Mouse (Mus musculus) inflammation-experienced regulatory T-cells (primary cell): ENCODE measurements around the gene Mroh2b. TPM values are rescaled to one million over a fixed set of nuclear protein-coding genes. Genes with fewer than 3 reads are reported as not detected.

Experiments used
- polyA plus RNA-seq, 2 experiments: library from polyadenylated mRNA; unstranded; fragments of 100-300 nt; shearing (Covaris generic); gene quantifications; one replicate each; pipeline ENCODE4 v1.2.1; 2017

Mroh2b gene
- polyA plus RNA-seq: under 1 TPM; 0.04 to 0.28 TPM

GRCm38 (mm10) chr15:4898437-4898836 is at the start of gene Mroh2b:
Gene Mroh2b (plus strand): TSS chr15:4898737.

Other genes with a start within 250 kb of the Mroh2b start
- 1 to 10 TPM in 1 of 2 experiments, under 1 TPM in 1; 0.08 to 2.6 TPM for gene C6, start 171.6 kb upstream of the Mroh2b start, polyA plus RNA-seq
- gene C7, start 165.0 kb downstream of the Mroh2b start, polyA plus RNA-seq: not detected
- 10 to 100 TPM; 47.0 to 50.7 TPM for gene Card6, start 209.8 kb downstream of the Mroh2b start, polyA plus RNA-seq
- gene Rpl37, start 217.9 kb downstream of the Mroh2b start, polyA plus RNA-seq: 100 to 1,000 TPM; 769 to 799 TPM
- 10 to 100 TPM; 28.2 to 37.4 TPM for gene Prkaa1, start 245.1 kb downstream of the Mroh2b start, polyA plus RNA-seq